Mouse (Mus musculus): ENCODE results near the gene Spns1. TPM values are rescaled to one million over a fixed set of nuclear protein-coding genes. Genes with fewer than 3 reads are reported as not detected.

Spns1 gene
- polyA plus RNA-seq, 1 experiment from 2014 or later = 31.5 TPM

- Histone ChIP-seq H3K27me3 (ENCODE audit: control insufficient read depth, insufficient read depth, low read length) (no peaks in the 10 kb centered on the region), H3K4me1 (ENCODE audit: control insufficient read depth, insufficient read depth, low read length) (peaks cover 10% of the 10 kb centered on the region; the same call in 1 of the 2 replicates), H3K4me2 (no peak overlapping the region), H3K27ac (ENCODE audit: low read depth, low read length) (no peak overlapping the region), H3K9me3 (replicated peaks; ENCODE audit: control insufficient read depth, low read length) (no peaks in the 10 kb centered on the region), H3K4me3 (ENCODE audit: low read depth, low read length) (no peak overlapping the region), H3K36me3 (ENCODE audit: control insufficient read depth, insufficient read depth, low read length) (no peaks in the 10 kb centered on the region), H3K9ac (ENCODE audit: low read depth, low read length) (no peak overlapping the region)
- no peak for ATAC-seq (replicated peaks; ENCODE audit: insufficient number of reproducible peaks, low FRiP score, low TSS enrichment)
- 59% methylated on average over 11 of the region's 11 CpGs for WGBS (ENCODE audit: insufficient replicate concordance)
Observed at GRCm38 (mm10) chr7:126353251-126353993, 23.8 kb downstream of the Spns1 start.

GRCm38 (mm10) chr7:126351419-126351951, 25.8 kb downstream of the Spns1 start:
- no peak for ATAC-seq (replicated peaks; ENCODE audit: insufficient number of reproducible peaks, low FRiP score, low TSS enrichment)
- Histone ChIP-seq H3K4me1 (ENCODE audit: control insufficient read depth, insufficient read depth, low read length) (peaks cover 6% of the 10 kb centered on the region; the same call in 1 of the 2 replicates), H3K36me3 (ENCODE audit: control insufficient read depth, insufficient read depth, low read length) (no peaks in the 10 kb centered on the region), H3K27me3 (ENCODE audit: control insufficient read depth, insufficient read depth, low read length) (no peaks in the 10 kb centered on the region), H3K27ac (ENCODE audit: low read depth, low read length) (no peak overlapping the region), H3K4me2 (no peak overlapping the region), H3K9ac (ENCODE audit: low read depth, low read length) (no peak overlapping the region), H3K9me3 (replicated peaks; ENCODE audit: control insufficient read depth, low read length) (no peaks in the 10 kb centered on the region), H3K4me3 (ENCODE audit: low read depth, low read length) (no peak overlapping the region)
- 56% methylated on average over 10 of the region's 10 CpGs for WGBS (ENCODE audit: insufficient replicate concordance)

- peaks cover 6% of the 10 kb centered on the region; the same call in 1 of the 2 replicates for H3K4me1 ChIP-seq (ENCODE audit: control insufficient read depth, insufficient read depth, low read length)
- no peaks in the 10 kb centered on the region for H3K36me3 ChIP-seq (ENCODE audit: control insufficient read depth, insufficient read depth, low read length)
- H3K4me3 ChIP-seq (ENCODE audit: low read depth, low read length) = no peak overlapping the region
- 58% methylated on average over 20 of the region's 20 CpGs for WGBS (ENCODE audit: insufficient replicate concordance)
- H3K4me2 ChIP-seq = 0 out of 2 replicates have a peak overlapping the region, but pooled peaks have one; percentile 15
- no peak overlapping the region for H3K27ac ChIP-seq (ENCODE audit: low read depth, low read length)
- H3K9ac ChIP-seq (ENCODE audit: low read depth, low read length) = no peak overlapping the region
- ATAC-seq (replicated peaks; ENCODE audit: insufficient number of reproducible peaks, low FRiP score, low TSS enrichment) = no peak
- no peaks in the 10 kb centered on the region for H3K9me3 ChIP-seq (replicated peaks; ENCODE audit: control insufficient read depth, low read length)
- H3K27me3 ChIP-seq (ENCODE audit: control insufficient read depth, insufficient read depth, low read length) = no peaks in the 10 kb centered on the region
Observed at GRCm38 (mm10) chr7:126350748-126351418, 26.4 kb downstream of the Spns1 start.

GRCm38 (mm10) chr7:126348293-126348692, 29.0 kb downstream of the Spns1 start:
- no peak overlapping the region for H3K27ac ChIP-seq (ENCODE audit: low read depth, low read length)
- no peak for ATAC-seq (replicated peaks; ENCODE audit: insufficient number of reproducible peaks, low FRiP score, low TSS enrichment)

GRCm38 (mm10) chr7:126347098-126347497, 30.2 kb downstream of the Spns1 start:
- ATAC-seq (replicated peaks; ENCODE audit: insufficient number of reproducible peaks, low FRiP score, low TSS enrichment) = no peak
- Histone ChIP-seq H3K9ac (ENCODE audit: low read depth, low read length) (no peak overlapping the region), H3K4me1 (ENCODE audit: control insufficient read depth, insufficient read depth, low read length) (no peaks in the 10 kb centered on the region), H3K4me3 (ENCODE audit: low read depth, low read length) (no peak overlapping the region), H3K36me3 (ENCODE audit: control insufficient read depth, insufficient read depth, low read length) (no peaks in the 10 kb centered on the region), H3K27ac (ENCODE audit: low read depth, low read length) (no peak overlapping the region), H3K9me3 (replicated peaks; ENCODE audit: control insufficient read depth, low read length) (no peaks in the 10 kb centered on the region), H3K4me2 (no peak overlapping the region), H3K27me3 (ENCODE audit: control insufficient read depth, insufficient read depth, low read length) (no peaks in the 10 kb centered on the region)
- WGBS (ENCODE audit: insufficient replicate concordance) = 52% methylated on average over 1 of the region's 1 CpGs

More at GRCm38 (mm10) chr7:126348293-126348692, 29.0 kb downstream of the Spns1 start:
- H3K36me3 ChIP-seq (ENCODE audit: control insufficient read depth, insufficient read depth, low read length) = no peaks in the 10 kb centered on the region
- 36% methylated on average over 8 of the region's 8 CpGs for WGBS (ENCODE audit: insufficient replicate concordance)
- H3K4me2 ChIP-seq = no peak overlapping the region
- H3K9ac ChIP-seq (ENCODE audit: low read depth, low read length) = no peak overlapping the region
- H3K4me3 ChIP-seq (ENCODE audit: low read depth, low read length) = no peak overlapping the region
- no peaks in the 10 kb centered on the region for H3K27me3 ChIP-seq (ENCODE audit: control insufficient read depth, insufficient read depth, low read length)
- no peaks in the 10 kb centered on the region for H3K4me1 ChIP-seq (ENCODE audit: control insufficient read depth, insufficient read depth, low read length)
- no peaks in the 10 kb centered on the region for H3K9me3 ChIP-seq (replicated peaks; ENCODE audit: control insufficient read depth, low read length)

- no peak overlapping the region for H3K27ac ChIP-seq (ENCODE audit: low read depth, low read length)
- H3K9me3 ChIP-seq (replicated peaks; ENCODE audit: control insufficient read depth, low read length) = no peaks in the 10 kb centered on the region
- H3K4me3 ChIP-seq (ENCODE audit: low read depth, low read length) = no peak overlapping the region
- 48% methylated on average over 3 of the region's 3 CpGs for WGBS (ENCODE audit: insufficient replicate concordance)
- H3K36me3 ChIP-seq (ENCODE audit: control insufficient read depth, insufficient read depth, low read length) = no peaks in the 10 kb centered on the region
- H3K4me1 ChIP-seq (ENCODE audit: control insufficient read depth, insufficient read depth, low read length) = no peaks in the 10 kb centered on the region
- H3K9ac ChIP-seq (ENCODE audit: low read depth, low read length) = no peak overlapping the region
- ATAC-seq (replicated peaks; ENCODE audit: insufficient number of reproducible peaks, low FRiP score, low TSS enrichment) = no peak
- no peak overlapping the region for H3K4me2 ChIP-seq
- H3K27me3 ChIP-seq (ENCODE audit: control insufficient read depth, insufficient read depth, low read length) = no peaks in the 10 kb centered on the region
Observed at GRCm38 (mm10) chr7:126345969-126346368, 31.3 kb downstream of the Spns1 start.

- ATAC-seq (replicated peaks; ENCODE audit: insufficient number of reproducible peaks, low FRiP score, low TSS enrichment) = no peak
- Histone ChIP-seq H3K27me3 (ENCODE audit: control insufficient read depth, insufficient read depth, low read length) (no peaks in the 10 kb centered on the region), H3K27ac (ENCODE audit: low read depth, low read length) (no peak overlapping the region), H3K9ac (ENCODE audit: low read depth, low read length) (no peak overlapping the region), H3K9me3 (replicated peaks; ENCODE audit: control insufficient read depth, low read length) (no peaks in the 10 kb centered on the region), H3K36me3 (ENCODE audit: control insufficient read depth, insufficient read depth, low read length) (no peaks in the 10 kb centered on the region), H3K4me1 (ENCODE audit: control insufficient read depth, insufficient read depth, low read length) (0 out of 2 replicates have a peak, but pooled peaks cover 3% of the 10 kb centered on the region), H3K4me2 (no peak overlapping the region), H3K4me3 (ENCODE audit: low read depth, low read length) (no peak overlapping the region)
- 61% methylated on average over 3 of the region's 3 CpGs for WGBS (ENCODE audit: insufficient replicate concordance)
Observed at GRCm38 (mm10) chr7:126345557-126345956, 31.7 kb downstream of the Spns1 start.

GRCm38 (mm10) chr7:126340896-126341295, 36.4 kb downstream of the Spns1 start:
- no peaks in the 10 kb centered on the region for H3K36me3 ChIP-seq (ENCODE audit: control insufficient read depth, insufficient read depth, low read length)
- WGBS (ENCODE audit: insufficient replicate concordance) = 32% methylated on average over 6 of the region's 6 CpGs
- H3K9me3 ChIP-seq (replicated peaks; ENCODE audit: control insufficient read depth, low read length) = no peaks in the 10 kb centered on the region
- H3K9ac ChIP-seq (ENCODE audit: low read depth, low read length) = no peak overlapping the region
- no peaks in the 10 kb centered on the region for H3K27me3 ChIP-seq (ENCODE audit: control insufficient read depth, insufficient read depth, low read length)
- no peak overlapping the region for H3K27ac ChIP-seq (ENCODE audit: low read depth, low read length)
- no peak overlapping the region for H3K4me3 ChIP-seq (ENCODE audit: low read depth, low read length)
- no peak for ATAC-seq (replicated peaks; ENCODE audit: insufficient number of reproducible peaks, low FRiP score, low TSS enrichment)
- H3K4me1 ChIP-seq (ENCODE audit: control insufficient read depth, insufficient read depth, low read length) = 0 out of 2 replicates have a peak, but pooled peaks cover 3% of the 10 kb centered on the region
- H3K4me2 ChIP-seq = no peak overlapping the region

Measured in heart, embryonic 11.5 days (tissue).